ENCODE assay signal across 8 mouse cellular contexts in the genomic region with DNA sequence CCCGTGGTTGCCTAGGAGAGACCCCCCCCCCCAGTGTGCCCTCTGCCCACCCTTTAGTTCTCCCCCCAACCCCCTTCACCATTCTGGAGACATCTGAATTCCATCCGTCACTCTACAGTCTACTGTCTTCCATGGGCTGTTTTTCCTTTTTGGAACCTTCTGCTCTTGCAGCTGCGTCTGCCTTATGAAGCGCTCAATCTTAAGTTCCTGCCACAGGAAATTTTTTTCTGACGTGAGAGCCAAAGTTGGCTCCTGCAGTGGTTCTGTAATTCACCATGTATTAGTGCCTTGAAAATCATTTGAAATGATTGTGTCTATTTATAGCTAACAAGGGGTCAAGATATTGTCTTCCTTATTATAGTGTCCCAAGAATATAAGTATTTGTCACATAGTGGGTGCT. TPM values are rescaled to one million over a fixed set of nuclear protein-coding genes. Genes with fewer than 3 reads are reported as not detected.
DNase-seq lines count a peak whose midpoint lies in the region; ATAC-seq and TF ChIP-seq lines count a peak whose summit lies in the region.

No protein-coding gene starts in this region.

- no peak for TF ChIP-seq POLR2A in myocyte (IDR thresholded peaks at IDR 0.05; ENCODE audit: insufficient read length, low read depth)

- no peak for ATAC-seq in kidney, embryonic 16.5 days (ENCODE audit: low FRiP score, low TSS enrichment)
- ATAC-seq in embryonic facial prominence, embryonic 13.5 days (ENCODE audit: insufficient number of reproducible peaks, insufficient read depth, low FRiP score, low TSS enrichment, low read depth): no peak
- no peak for ATAC-seq in granulocyte monocyte progenitor cell, adult 5-6 weeks (replicated peaks; ENCODE audit: poor library complexity, severe bottlenecking)

- H3K27me3 ChIP-seq in kidney, embryonic 16.5 days (ENCODE audit: insufficient read depth, low read length): no peaks in the 10 kb centered on the region
- no peaks in the 10 kb centered on the region for H3K27me3 ChIP-seq in embryonic facial prominence, embryonic 13.5 days
- no peaks in the 10 kb centered on the region for H3K27me3 ChIP-seq in myocyte (ENCODE audit: control insufficient read depth, insufficient read depth, insufficient read length)

- peak overlapping the region; percentile 88 for H3K27ac ChIP-seq in kidney, embryonic 16.5 days (ENCODE audit: low read length)
- H3K27ac ChIP-seq in embryonic facial prominence, embryonic 13.5 days: peak overlapping the region; percentile 90; the same call in 1 of the 2 replicates

- peak overlapping the region; percentile 89 for H3K9ac ChIP-seq in kidney, embryonic 16.5 days (replicated peaks; ENCODE audit: low read length)
- H3K9ac ChIP-seq in embryonic facial prominence, embryonic 13.5 days: no peak overlapping the region; the same call in 1 of the 2 replicates

- DNase-seq in kidney, postnatal 10 days: no peak
- DNase-seq in kidney, postnatal 14 days: peak; percentile 35
- DNase-seq in right cerebral cortex, postnatal 14 days: no peak
- no peak for DNase-seq in urinary bladder, adult 2 months (ENCODE audit: low spot score)

- H3K4me1 ChIP-seq in kidney, embryonic 16.5 days (ENCODE audit: insufficient read depth, low read length): peaks cover 34% of the 10 kb centered on the region
- peaks cover 15% of the 10 kb centered on the region for H3K4me1 ChIP-seq in embryonic facial prominence, embryonic 13.5 days

- peaks cover 25% of the 10 kb centered on the region; the same call in 1 of the 2 replicates for H3K36me3 ChIP-seq in kidney, embryonic 16.5 days (ENCODE audit: insufficient read depth, low read length)
- H3K36me3 ChIP-seq in embryonic facial prominence, embryonic 13.5 days: peaks cover 34% of the 10 kb centered on the region
- peaks cover 12% of the 10 kb centered on the region for H3K36me3 ChIP-seq in myocyte (ENCODE audit: control insufficient read depth, insufficient read depth)

- H3K4me3 ChIP-seq in kidney, embryonic 16.5 days (ENCODE audit: low read length): peak overlapping the region; percentile 67
- peak overlapping the region; percentile 58; the same call in 1 of the 2 replicates for H3K4me3 ChIP-seq in embryonic facial prominence, embryonic 13.5 days
- H3K4me3 ChIP-seq in myocyte: peak overlapping the region; percentile 26

- peak overlapping the region; percentile 96 for H3K4me2 ChIP-seq in kidney, embryonic 16.5 days (replicated peaks; ENCODE audit: low read depth, low read length)
- H3K4me2 ChIP-seq in embryonic facial prominence, embryonic 13.5 days: peak overlapping the region; percentile 92
- H3K4me2 ChIP-seq in myocyte (ENCODE audit: low read depth): peak overlapping the region; percentile 91

- no peak overlapping the region for H3ac ChIP-seq in myocyte (ENCODE audit: control insufficient read depth, insufficient read length)

- WGBS in kidney, embryonic 16.5 days: 60% methylated on average over 5 of the region's 5 CpGs
- 71% methylated on average over 5 of the region's 5 CpGs for WGBS in embryonic facial prominence, embryonic 13.5 days

- H3K9me3 ChIP-seq in kidney, embryonic 16.5 days (ENCODE audit: low read length): no peaks in the 10 kb centered on the region
- H3K9me3 ChIP-seq in embryonic facial prominence, embryonic 13.5 days: no peaks in the 10 kb centered on the region

- H3K79me2 ChIP-seq in myocyte (ENCODE audit: control insufficient read depth, insufficient read depth): no peaks in the 10 kb centered on the region

TF ChIP-seq in myocyte, 11 proteins besides CTCF, POLR2A, EP300 and RAD21:
- no peak for TF ChIP-seq MYOD1 (IDR thresholded peaks at IDR 0.05; ENCODE audit: control insufficient read depth in 1 of 3, insufficient read length in 2 of 3, low read depth in 2 of 3)
- TF ChIP-seq USF1 (IDR thresholded peaks at IDR 0.05; ENCODE audit: low read depth): no peak
- no peak for TF ChIP-seq REST (IDR thresholded peaks at IDR 0.05; ENCODE audit: insufficient read depth, insufficient read length)
- TF ChIP-seq CEBPB (IDR thresholded peaks at IDR 0.05; ENCODE audit: insufficient read depth, poor library complexity, severe bottlenecking): no peak
- TF ChIP-seq POLR2AphosphoS2 (IDR thresholded peaks at IDR 0.05; ENCODE audit: insufficient read length, low read depth): no peak
- no peak for TF ChIP-seq MYOG (IDR thresholded peaks at IDR 0.05; ENCODE audit: control insufficient read depth in 1 of 3, insufficient read depth in 1 of 3, insufficient read length in 2 of 3, low read depth in 2 of 3)
- no peak for TF ChIP-seq MAX (IDR thresholded peaks at IDR 0.05; ENCODE audit: low read depth)
- no peak for TF ChIP-seq TCF3 (IDR thresholded peaks at IDR 0.05; ENCODE audit: insufficient read length, low read depth)
- no peak for TF ChIP-seq SRF (IDR thresholded peaks at IDR 0.05; ENCODE audit: control insufficient read depth, insufficient read length, low read depth)
- no peak for TF ChIP-seq E2F4 (IDR thresholded peaks at IDR 0.05; ENCODE audit: insufficient read depth)
- TF ChIP-seq TCF12 (IDR thresholded peaks at IDR 0.05; ENCODE audit: insufficient read depth, poor library complexity, severe bottlenecking): no peak

RNA-seq across cellular contexts. Expression of a gene that starts 6.3 kb away (rescaled TPM):
- 65.0 and 73.5 TPM in 2 replicates for polyA plus RNA-seq in kidney, embryonic 16.5 days (2015; fragmentation: Nextera tagmentation; extraction: Ambion mirVana)
- 34.4 and 37.9 TPM in 2 replicates for polyA plus RNA-seq in embryonic facial prominence, embryonic 13.5 days (2015; fragmentation: Nextera tagmentation; extraction: Ambion mirVana)
- polyA plus RNA-seq in myocyte (2012; fragmentation: generic; extraction: Trizol): 8.3 TPM
- 17.5 and 21.0 TPM in 2 replicates for total RNA-seq in granulocyte monocyte progenitor cell, adult 5-6 weeks (2014; fragmentation: Nextera tagmentation)
- total RNA-seq in granulocyte monocyte progenitor cell, adult 5-6 weeks (2017): 5.3 and 5.5 TPM in 2 replicates
- 65.6 and 79.0 TPM in 2 replicates for polyA plus RNA-seq in urinary bladder, adult 2 months (2012; rRNA removed)

RNA-seq across cellular contexts. Expression of a gene that starts 7.8 kb away (rescaled TPM):
- polyA plus RNA-seq in kidney, embryonic 16.5 days (2015; fragmentation: Nextera tagmentation; extraction: Ambion mirVana): 796 and 818 TPM in 2 replicates
- polyA plus RNA-seq in embryonic facial prominence, embryonic 13.5 days (2015; fragmentation: Nextera tagmentation; extraction: Ambion mirVana): 1,111 and 1,168 TPM in 2 replicates
- polyA plus RNA-seq in myocyte (2012; fragmentation: generic; extraction: Trizol): 6,768 TPM
- total RNA-seq in granulocyte monocyte progenitor cell, adult 5-6 weeks (2014; fragmentation: Nextera tagmentation): 3,502 and 3,517 TPM in 2 replicates
- total RNA-seq in granulocyte monocyte progenitor cell, adult 5-6 weeks (2017): 2,416 and 2,576 TPM in 2 replicates
- polyA plus RNA-seq in urinary bladder, adult 2 months (2012; rRNA removed): 1,557 and 1,878 TPM in 2 replicates

RNA-seq across cellular contexts. Expression of a gene that starts 7.8 kb away (rescaled TPM):
- polyA plus RNA-seq in kidney, embryonic 16.5 days (2015; fragmentation: Nextera tagmentation; extraction: Ambion mirVana): 480 and 498 TPM in 2 replicates
- 464 and 506 TPM in 2 replicates for polyA plus RNA-seq in embryonic facial prominence, embryonic 13.5 days (2015; fragmentation: Nextera tagmentation; extraction: Ambion mirVana)
- 614 TPM for polyA plus RNA-seq in myocyte (2012; fragmentation: generic; extraction: Trizol)
- total RNA-seq in granulocyte monocyte progenitor cell, adult 5-6 weeks (2014; fragmentation: Nextera tagmentation): 282 and 300 TPM in 2 replicates
- total RNA-seq in granulocyte monocyte progenitor cell, adult 5-6 weeks (2017): 133 and 200 TPM in 2 replicates
- polyA plus RNA-seq in urinary bladder, adult 2 months (2012; rRNA removed): 307 and 382 TPM in 2 replicates

RNA-seq across cellular contexts. Expression of a gene that starts 26.3 kb away (rescaled TPM):
- 120 and 122 TPM in 2 replicates for polyA plus RNA-seq in kidney, embryonic 16.5 days (2015; fragmentation: Nextera tagmentation; extraction: Ambion mirVana)
- polyA plus RNA-seq in embryonic facial prominence, embryonic 13.5 days (2015; fragmentation: Nextera tagmentation; extraction: Ambion mirVana): 57.8 and 66.4 TPM in 2 replicates
- polyA plus RNA-seq in myocyte (2012; fragmentation: generic; extraction: Trizol): 83.1 TPM
- 21.9 and 35.5 TPM in 2 replicates for total RNA-seq in granulocyte monocyte progenitor cell, adult 5-6 weeks (2014; fragmentation: Nextera tagmentation)
- total RNA-seq in granulocyte monocyte progenitor cell, adult 5-6 weeks (2017): 20.3 and 31.3 TPM in 2 replicates
- 21.4 and 21.5 TPM in 2 replicates for polyA plus RNA-seq in urinary bladder, adult 2 months (2012; rRNA removed)

RNA-seq across cellular contexts. Expression of a gene that starts 35.0 kb away (rescaled TPM):
- polyA plus RNA-seq in kidney, embryonic 16.5 days (2015; fragmentation: Nextera tagmentation; extraction: Ambion mirVana): 28.4 and 29.5 TPM in 2 replicates
- 53.0 and 60.7 TPM in 2 replicates for polyA plus RNA-seq in embryonic facial prominence, embryonic 13.5 days (2015; fragmentation: Nextera tagmentation; extraction: Ambion mirVana)
- polyA plus RNA-seq in myocyte (2012; fragmentation: generic; extraction: Trizol): 42.8 TPM
- 13.2 and 22.6 TPM in 2 replicates for total RNA-seq in granulocyte monocyte progenitor cell, adult 5-6 weeks (2014; fragmentation: Nextera tagmentation)
- total RNA-seq in granulocyte monocyte progenitor cell, adult 5-6 weeks (2017): 10.3 and 11.1 TPM in 2 replicates
- 7.7 and 11.3 TPM in 2 replicates for polyA plus RNA-seq in urinary bladder, adult 2 months (2012; rRNA removed)
